ENCODE assay signal across 20 mouse cellular contexts in genomic region chr5:150016861-150017260, GRCm38 (mm10). TPM values are rescaled to one million over a fixed set of nuclear protein-coding genes. Genes with fewer than 3 reads are reported as not detected.
A peak's percentile ranks its signal among the peaks of the same experiment; 100 is the strongest.
DNase-seq lines count a peak whose midpoint lies in the region; ATAC-seq lines count a peak whose summit lies in the region.
"Had no signal": no experiment of that assay in that cellular context is flagged by ENCODE, and none has a peak within 500 bp of the region (broad histone marks: within the 10 kb centered on the region; RNA-seq: fewer than 3 reads in every experiment).

No protein-coding gene starts in this region.

- no peak overlapping the region for H3K27ac ChIP-seq in limb, embryonic 11.5 days (replicated peaks; ENCODE audit: low read depth, low read length)
- H3K27ac ChIP-seq: embryonic facial prominence, embryonic 12.5 days; stomach, postnatal 0 days had no signal

- DNase-seq in kidney, adult 9 months = peak; percentile 19
- DNase-seq in kidney, adult 11 months = no peak
- DNase-seq in embryo, embryonic 11 days = peak; percentile 66
- DNase-seq in forelimb bud, embryonic 11.5 days (ENCODE audit: low read depth, low spot score) = peak; percentile 54
- DNase-seq in limb, embryonic 11.5 days (ENCODE audit: low spot score) = peak; percentile 73
- no peak for DNase-seq in thymus, postnatal 36 days
- DNase-seq in layer of hippocampus, adult 8-10 months (ENCODE audit: low spot score in 2 of 2) = no peak
- no peak for DNase-seq in right cerebral cortex, postnatal 4 days
- DNase-seq: adrenal gland, adult 8-10 months; cerebellum, adult 18-20 months; liver; lung, adult 18-20 months; lung, postnatal 36 days; thymus, postnatal 14 days had no signal

- 7% methylated on average over 10 of the region's 10 CpGs for WGBS in limb, embryonic 11.5 days

- no peaks in the 10 kb centered on the region for H3K27me3 ChIP-seq in limb, embryonic 11.5 days (ENCODE audit: control insufficient read depth, insufficient read depth, low read length)
- H3K27me3 ChIP-seq: embryonic facial prominence, embryonic 12.5 days had no signal

- H3K4me3 ChIP-seq in limb, embryonic 11.5 days (ENCODE audit: low read depth, low read length) = no peak overlapping the region
- H3K4me3 ChIP-seq: embryonic facial prominence, embryonic 12.5 days had no signal

- H3K9me3 ChIP-seq in limb, embryonic 11.5 days (ENCODE audit: control insufficient read depth, low read length) = no peaks in the 10 kb centered on the region
- H3K9me3 ChIP-seq: embryonic facial prominence, embryonic 12.5 days had no signal

- no peak overlapping the region for H3K9ac ChIP-seq in limb, embryonic 11.5 days (ENCODE audit: low read length)
- H3K9ac ChIP-seq: embryonic facial prominence, embryonic 12.5 days had no signal

- H3K4me1 ChIP-seq in limb, embryonic 11.5 days (ENCODE audit: control insufficient read depth, insufficient read depth, low read length) = peaks cover 3% of the 10 kb centered on the region; the same call in 1 of the 2 replicates

- no peaks in the 10 kb centered on the region for H3K36me3 ChIP-seq in limb, embryonic 11.5 days (ENCODE audit: control insufficient read depth, insufficient read depth, low read length)
- H3K36me3 ChIP-seq: embryonic facial prominence, embryonic 12.5 days had no signal

- H3K4me2 ChIP-seq in limb, embryonic 11.5 days (ENCODE audit: low read depth, severe bottlenecking) = no peak overlapping the region
- H3K4me2 ChIP-seq: embryonic facial prominence, embryonic 12.5 days had no signal

- no peak for ATAC-seq in limb, embryonic 11.5 days (ENCODE audit: insufficient number of reproducible peaks, low FRiP score, low TSS enrichment, low read depth)

RNA-seq across cellular contexts. Expression of gene Rxfp2, which starts 1.6 kb away (rescaled TPM):
- 1.8 and 2.0 TPM in 2 replicates for polyA plus RNA-seq in limb, embryonic 11.5 days (2014; fragmentation: Nextera tagmentation; extraction: Ambion mirVana)
- total RNA-seq in layer of hippocampus, adult 8-10 months (2022) = under 1 TPM in 1 of 4 experiments, not detected in 3; 0.29 TPM
- total RNA-seq: adrenal gland, adult 8-10 months; granulocyte monocyte progenitor cell, adult 5-6 weeks; MEL had no signal
- polyA plus RNA-seq: heart, postnatal 0 days; spleen, adult 2 months had no signal

Comparison
In these comparisons a context has a peak if more than half of its experiments do, and no peak if none do; other contexts are left out.
1. DNase-seq: peak in kidney, adult 9 months (single experiment), embryo, embryonic 11 days (single experiment), forelimb bud, embryonic 11.5 days (single experiment) and limb, embryonic 11.5 days (single experiment); none in kidney, adult 11 months (single experiment), thymus, postnatal 36 days (0 of 2), layer of hippocampus, adult 8-10 months (0 of 2) and right cerebral cortex, postnatal 4 days (single experiment).